Mouse (Mus musculus) embryonic fibroblast, embryonic 13.5 days (primary cell): ENCODE data around the gene Ttc3. TPM values are rescaled to one million over a fixed set of nuclear protein-coding genes. Genes with fewer than 3 reads are reported as not detected.
"Not testable (repeated sequence)": the region's sequence is repeated elsewhere in the genome, so short reads cannot be mapped to it uniquely, and the experiment has no call there.

Source experiments
- H3K27ac ChIP-seq: 2 replicates; pipeline ENCODE4 v1.5.1; 2012; ENCODE audit warnings: low read length, control low read depth, inconsistent platforms; ENCODE audit not compliant: insufficient read depth
- H3K4me1 ChIP-seq: 2 replicates; pipeline ENCODE4 v1.6.1; 2011; ENCODE audit warnings: low read length; ENCODE audit not compliant: control insufficient read depth, insufficient read depth
- H3K4me3 ChIP-seq: 2 replicates; pipeline ENCODE4 v1.5.1; 2011; ENCODE audit warnings: mild to moderate bottlenecking, control low read depth, low read length; ENCODE audit not compliant: insufficient read depth
- CTCF ChIP-seq: IDR thresholded peaks from 2 replicates; pipeline ENCODE4 v1.5.1; 2011; ENCODE audit warnings: mild to moderate bottlenecking, control low read depth, low read length, moderate library complexity, borderline replicate concordance; ENCODE audit not compliant: insufficient read depth
- POLR2A ChIP-seq: IDR thresholded peaks from 2 replicates; pipeline ENCODE4 v1.6.1; 2011; ENCODE audit warnings: low read depth, mild to moderate bottlenecking, control low read depth, low read length, moderate library complexity
- polyA plus RNA-seq: library from polyadenylated mRNA; stranded (reverse); fragments of >200 nt; gene quantifications from 2 replicates; pipeline ENCODE4 v1.2.4, GENCODE M21; 2011; ENCODE audit warnings: low read depth; ENCODE audit not compliant: missing spikeins, insufficient read length

Ttc3 gene
- polyA plus RNA-seq = 140 and 167 TPM in 2 replicates

DNA sequence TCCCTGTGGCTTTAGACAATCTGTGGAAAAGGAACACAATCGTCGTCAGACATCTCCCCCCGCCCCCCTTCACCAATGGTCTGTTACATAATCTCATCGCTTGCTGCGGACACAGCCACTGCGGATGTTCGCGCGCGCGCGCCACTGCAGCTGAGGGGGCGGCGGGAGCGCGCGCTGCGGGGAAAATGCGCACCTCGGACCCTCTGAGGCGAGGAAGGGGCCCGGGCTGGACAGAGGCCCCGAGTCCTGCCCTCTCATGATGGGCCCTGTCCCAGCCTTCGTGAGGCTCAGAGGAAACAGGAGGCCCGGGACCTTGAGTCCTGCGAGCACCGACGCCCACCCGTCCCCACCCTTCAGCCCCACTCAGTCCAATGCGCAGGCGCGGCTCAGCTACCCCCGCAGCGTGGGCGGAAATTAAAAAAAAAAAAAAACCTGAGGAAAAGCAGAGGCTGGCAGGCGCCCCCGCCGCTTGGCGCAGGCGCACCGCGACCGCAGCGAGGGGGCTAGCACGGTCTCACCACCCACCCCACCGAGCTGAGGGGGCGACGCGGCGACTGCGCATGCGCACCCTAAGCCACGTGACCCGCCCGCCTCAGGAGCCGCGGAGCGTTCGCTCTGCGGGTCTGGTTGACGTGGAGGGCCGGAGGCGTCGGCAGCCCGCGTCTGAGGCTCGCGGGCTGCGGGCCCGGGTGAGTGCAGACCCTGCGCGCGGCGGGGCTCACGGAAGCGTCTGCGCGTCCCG, at the start of gene Ttc3:
TSS of gene Ttc3 (plus strand) at position 446 of the 742 bp plus-strand sequence.
- peak within 1 kb of the TSS; percentile 51 for H3K27ac ChIP-seq
- H3K4me1 ChIP-seq = peaks cover 4% of the 10 kb centered on the region; the same call in 1 of the 2 replicates
- H3K4me3 ChIP-seq = peak within 1 kb of the TSS; percentile 77
- peak; percentile 74 for TF ChIP-seq POLR2A
- TF ChIP-seq CTCF = no peak

DNA sequence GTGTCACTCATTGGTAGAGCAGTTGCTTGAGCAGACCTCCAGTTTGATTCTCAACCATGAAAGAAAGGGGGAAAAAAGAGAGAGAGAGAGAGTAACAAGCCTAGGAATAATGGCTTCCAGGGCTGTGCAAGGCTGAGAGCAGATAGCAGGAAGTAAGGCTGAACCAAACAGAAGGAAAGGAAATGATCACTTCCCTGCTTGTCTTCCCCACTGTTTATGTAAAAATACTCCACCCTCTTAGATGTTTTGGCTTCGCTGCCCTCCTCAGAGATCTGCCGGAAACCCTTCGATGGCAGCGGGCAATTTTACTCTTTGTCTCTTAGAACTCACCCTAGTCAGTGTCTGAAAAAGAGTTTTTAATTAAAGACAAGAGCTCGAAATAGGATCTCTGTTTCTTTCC, 46.7 kb upstream of the Ttc3 start:
- H3K4me1 ChIP-seq = no peaks in the 10 kb centered on the region
- H3K4me3 ChIP-seq = no peak overlapping the region
- no peak for TF ChIP-seq POLR2A
- no peak overlapping the region for H3K27ac ChIP-seq

DNA sequence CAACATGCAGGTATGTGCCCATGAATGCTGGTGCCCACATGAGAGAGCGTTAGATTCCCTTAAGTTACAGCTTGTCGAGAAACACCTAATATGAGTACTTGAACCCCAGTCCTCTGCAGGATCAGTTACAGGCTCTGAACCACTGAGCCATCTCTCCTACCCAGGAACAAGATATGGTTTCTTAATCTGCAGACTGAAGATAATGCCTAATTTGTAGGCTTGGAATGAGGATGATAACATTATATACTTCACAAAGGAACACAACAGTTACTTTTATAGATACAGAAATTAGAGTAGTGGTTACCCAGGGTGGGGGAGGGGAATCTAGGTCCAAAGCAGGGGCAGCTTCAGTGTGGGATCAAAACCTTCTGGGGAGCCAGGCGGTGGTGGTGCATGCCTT, 44.4 kb upstream of the Ttc3 start:
- TF ChIP-seq CTCF = no peak
- no peak for TF ChIP-seq POLR2A
- Histone ChIP-seq H3K4me1 (no peaks in the 10 kb centered on the region), H3K27ac (no peak overlapping the region), H3K4me3 (no peak overlapping the region)

DNA sequence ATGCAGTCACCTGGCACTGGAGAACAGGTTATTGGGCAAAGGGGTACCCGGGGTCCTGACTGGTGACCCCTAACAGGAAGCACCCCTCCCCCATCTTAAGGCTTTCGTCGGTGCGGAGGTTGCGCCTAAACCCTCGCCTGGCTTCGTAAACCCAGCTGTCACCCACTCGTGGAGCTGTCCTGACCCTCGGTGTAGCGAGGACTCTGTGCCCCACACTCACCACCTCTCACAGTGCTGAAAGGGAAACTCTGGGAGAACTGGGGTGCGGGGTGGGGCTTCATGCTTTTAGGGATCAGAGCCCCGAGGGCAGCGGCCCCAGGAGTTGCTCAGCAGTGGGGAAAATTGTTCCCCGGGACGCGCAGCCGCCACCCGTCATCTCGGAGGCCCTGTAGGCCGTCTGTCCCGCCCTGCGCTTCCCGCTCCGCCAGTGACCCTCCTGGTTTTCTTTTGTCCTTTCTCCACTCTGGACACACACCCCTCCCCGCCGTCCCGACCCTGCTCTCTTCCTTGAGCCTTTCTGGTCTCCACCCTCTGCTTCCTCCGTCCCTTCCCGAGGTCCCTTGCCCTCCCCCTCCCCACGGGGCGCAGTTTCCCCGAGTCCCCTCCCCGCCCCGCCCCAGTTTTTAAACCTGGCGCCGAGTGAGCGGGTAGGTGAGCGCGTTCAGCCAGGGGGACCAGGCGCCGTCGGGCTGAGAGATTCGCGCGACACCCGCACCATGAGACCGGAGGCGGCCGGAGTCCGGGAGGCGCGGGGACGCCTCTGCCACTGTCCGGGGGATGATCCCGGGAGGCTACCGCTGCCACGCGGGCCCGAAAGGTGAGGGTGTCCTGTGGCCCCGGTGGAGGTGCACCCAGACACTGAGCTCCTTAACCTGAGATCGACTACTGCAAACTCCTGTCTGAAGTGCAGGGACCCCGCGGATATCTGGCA, 42.4 kb upstream of the Ttc3 start, which contains the start of gene Ripply3:
TSS of gene Ripply3 (plus strand) at position 640 of the 931 bp plus-strand sequence.
- H3K4me3 ChIP-seq = peak within 1 kb of the TSS; percentile 30
- H3K4me1 ChIP-seq = no peaks in the 10 kb centered on the region
- TF ChIP-seq CTCF (no peak), POLR2A (no peak)
- H3K27ac ChIP-seq = no peak within 1 kb of the TSS

DNA sequence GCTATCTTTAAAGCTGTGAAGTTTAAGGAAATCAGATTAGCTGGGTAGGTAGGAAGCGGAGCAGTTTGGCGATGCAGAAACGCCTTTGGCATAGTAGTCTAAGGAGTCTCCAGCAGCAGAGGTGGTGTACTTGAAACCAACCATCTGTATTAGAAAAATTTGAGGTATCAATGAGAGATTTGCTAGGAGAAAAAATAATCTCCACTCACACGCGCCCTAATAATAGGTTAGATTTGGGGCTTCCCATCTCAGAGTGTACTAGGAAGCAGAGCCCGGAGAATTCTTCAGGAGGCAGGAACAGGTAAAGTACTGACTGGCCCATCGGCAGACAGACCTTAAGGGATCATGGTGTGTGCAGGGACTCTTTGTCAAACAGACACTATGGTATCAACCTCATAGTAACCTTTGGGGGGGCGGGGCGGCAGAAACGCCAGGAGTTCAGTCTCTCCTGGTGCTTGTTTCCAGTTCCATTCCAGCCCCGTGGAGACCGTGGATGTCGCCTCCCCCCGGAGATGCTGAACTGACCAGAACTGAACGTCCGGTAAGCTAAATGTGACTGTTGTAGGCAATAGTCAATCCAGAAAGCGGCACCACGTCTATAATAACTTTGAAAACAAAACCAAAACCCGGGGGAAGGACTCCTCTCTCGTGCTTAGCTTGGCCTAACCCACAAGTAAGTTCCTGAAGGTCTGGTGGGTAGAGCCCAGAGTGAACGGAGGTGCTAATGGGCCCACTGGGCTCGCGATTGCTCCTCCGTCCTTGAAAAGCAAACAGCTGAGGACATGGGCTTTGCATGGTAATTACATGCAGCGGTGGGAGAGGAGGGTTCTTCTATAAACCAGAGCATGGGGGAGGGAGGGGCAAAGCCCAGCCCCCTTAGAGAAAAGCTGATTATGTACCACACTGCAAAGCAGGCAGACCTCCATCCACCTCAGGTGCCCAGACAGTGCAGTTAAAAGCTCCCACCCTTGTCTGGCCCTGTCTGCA, 41.2 kb upstream of the Ttc3 start:
- Histone ChIP-seq H3K4me1 (no peaks in the 10 kb centered on the region), H3K27ac (no peak overlapping the region), H3K4me3 (no peak overlapping the region)
- no peak for TF ChIP-seq POLR2A
- TF ChIP-seq CTCF = no peak

DNA sequence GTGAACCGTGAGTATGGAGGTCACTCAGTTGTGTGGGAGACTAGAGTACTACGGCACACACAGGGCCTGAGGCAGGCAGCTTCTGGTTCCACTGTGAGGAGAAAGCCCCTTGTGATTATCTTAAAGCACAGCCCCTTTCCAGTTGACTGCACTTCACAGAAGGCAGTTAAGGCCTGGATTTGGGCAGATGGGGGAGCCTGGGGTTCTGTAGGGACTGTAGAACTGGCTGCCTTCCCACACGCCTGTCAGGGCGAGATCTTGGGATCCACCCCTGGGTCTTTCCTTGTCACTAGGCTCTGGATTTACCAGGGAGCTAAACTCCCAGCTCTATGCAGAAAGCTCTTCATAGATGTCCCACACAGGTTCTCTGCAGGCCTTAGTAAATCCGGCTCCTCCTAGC, 40.0 kb upstream of the Ttc3 start:
- no peak overlapping the region for H3K27ac ChIP-seq
- H3K4me3 ChIP-seq = no peak overlapping the region
- no peak for TF ChIP-seq CTCF
- no peak for TF ChIP-seq POLR2A
- no peaks in the 10 kb centered on the region for H3K4me1 ChIP-seq

DNA sequence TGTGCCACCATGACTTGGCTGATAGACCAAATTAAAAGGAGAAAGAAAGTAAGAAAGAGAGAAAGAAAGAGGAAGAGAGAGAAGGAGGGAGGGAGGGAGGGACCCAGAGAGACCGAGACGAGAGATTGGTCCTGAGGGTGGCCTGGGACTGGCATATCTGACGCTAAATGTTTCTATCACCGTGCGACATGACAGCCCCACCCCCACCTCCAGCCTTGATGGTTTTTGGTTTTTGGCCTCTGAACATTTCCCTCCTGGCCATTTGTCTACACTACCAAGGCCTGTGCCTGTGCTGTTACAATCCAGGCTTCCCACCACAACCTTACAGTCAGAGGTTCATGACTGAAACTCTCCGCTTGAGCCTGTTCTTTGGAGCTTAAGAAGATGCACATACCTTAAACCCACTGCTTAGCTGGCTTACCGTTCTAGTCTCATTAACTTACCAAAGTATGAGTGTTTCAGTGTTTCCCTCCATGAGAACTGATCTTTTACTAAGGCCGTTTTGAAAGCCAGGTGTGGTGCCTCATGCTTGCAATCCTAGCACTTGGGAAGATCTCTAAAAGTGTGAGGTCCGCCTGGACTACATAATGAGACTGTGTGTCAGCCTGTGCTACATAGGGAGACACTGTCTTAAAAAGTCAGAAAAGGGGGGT, 39.1 kb upstream of the Ttc3 start:
- Histone ChIP-seq H3K4me3 (no peak overlapping the region), H3K27ac (no peak overlapping the region), H3K4me1 (no peaks in the 10 kb centered on the region)
- no peak for TF ChIP-seq CTCF
- TF ChIP-seq POLR2A = no peak

DNA sequence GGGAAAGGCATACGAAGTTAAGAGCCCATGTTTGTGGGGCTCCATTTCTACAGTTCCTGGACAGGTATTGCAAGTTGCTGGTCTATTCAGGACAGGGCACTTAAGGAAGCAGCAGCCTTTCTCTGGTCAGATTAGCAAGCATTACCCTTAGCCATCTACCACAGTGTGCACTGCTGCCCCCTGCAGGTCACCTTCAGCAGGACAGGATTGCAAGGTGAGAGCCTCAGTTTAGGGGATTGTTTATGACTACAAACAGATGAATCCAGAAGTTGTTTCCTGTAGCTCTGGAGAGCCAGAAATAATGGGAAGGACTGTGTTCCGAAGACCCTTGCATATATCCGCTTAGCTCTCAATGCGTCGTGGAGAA, 38.5 kb upstream of the Ttc3 start:
- TF ChIP-seq CTCF (peak; percentile 87; the same call in 1 of the 2 replicates), POLR2A (no peak)
- Histone ChIP-seq H3K4me1 (no peaks in the 10 kb centered on the region), H3K4me3 (no peak overlapping the region), H3K27ac (no peak overlapping the region)

DNA sequence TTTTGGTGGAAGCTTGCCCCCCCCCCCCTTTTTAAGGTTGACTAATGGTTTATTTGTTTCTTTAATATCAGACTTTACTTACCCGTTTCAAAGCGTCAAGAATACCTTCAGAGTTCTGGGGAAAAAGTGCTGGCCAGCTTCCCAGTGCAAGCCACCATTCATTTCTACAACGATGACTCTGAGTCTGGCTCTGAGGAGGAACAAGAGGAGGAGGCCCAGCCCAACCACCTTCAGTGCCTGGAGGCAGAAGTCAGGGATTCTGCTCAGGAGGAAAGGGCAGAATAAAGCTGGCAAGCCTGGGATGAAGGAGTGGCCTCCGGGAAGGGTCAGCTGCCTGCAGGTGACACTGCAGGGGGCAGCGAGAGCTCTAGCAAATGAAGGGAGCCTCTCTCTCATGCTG, 34.8 kb upstream of the Ttc3 start:
- no peaks in the 10 kb centered on the region for H3K4me1 ChIP-seq
- H3K27ac ChIP-seq = no peak overlapping the region
- TF ChIP-seq POLR2A (no peak), CTCF (no peak)
- H3K4me3 ChIP-seq = no peak overlapping the region

DNA sequence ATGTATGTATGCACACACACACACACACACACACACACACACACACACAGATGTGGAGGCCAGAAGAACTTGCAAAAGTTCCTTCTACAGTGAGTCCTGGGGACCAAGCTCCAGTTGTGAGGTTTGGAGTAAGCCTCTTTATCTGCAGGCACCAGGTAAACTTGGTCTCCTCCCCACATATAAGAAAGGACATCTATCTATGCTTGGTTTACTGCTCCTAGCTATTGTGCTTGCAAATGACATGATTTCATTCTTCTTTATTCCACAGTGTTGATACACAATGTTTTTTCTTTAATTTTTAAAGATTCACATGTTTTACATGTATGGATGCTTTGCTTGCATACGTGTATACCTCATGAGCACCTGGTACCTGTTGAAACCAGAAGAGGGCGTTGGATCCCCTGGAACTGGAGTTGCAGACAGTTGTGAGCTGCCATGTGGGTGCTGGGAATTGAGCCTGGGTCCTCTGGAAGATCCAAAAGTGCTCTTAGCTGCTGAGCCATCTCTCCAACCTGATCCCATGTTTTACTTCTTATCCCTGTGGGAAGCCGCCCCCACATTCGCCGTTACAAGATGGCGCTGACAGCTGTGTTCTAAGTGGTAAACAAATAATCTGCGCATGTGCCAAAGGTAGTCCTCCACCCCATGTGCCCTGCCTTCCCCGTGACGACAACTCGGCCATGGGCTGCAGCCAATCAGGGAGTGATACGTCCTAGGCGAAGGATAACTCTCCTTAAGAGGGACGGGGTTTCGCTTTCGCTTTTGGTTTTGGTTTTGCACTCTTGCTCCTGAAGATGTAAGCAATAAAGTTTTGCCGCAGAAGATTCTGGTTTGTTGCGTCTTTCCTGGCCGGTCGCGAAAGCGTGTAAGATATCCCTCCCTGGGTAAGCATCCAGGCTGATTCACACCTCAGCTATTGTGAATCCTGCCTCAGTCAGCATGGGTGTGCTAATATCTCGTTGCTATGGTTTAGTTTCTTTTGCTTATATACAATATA, 31.0 kb upstream of the Ttc3 start:
- not testable (repeated sequence) for H3K27ac ChIP-seq, H3K4me1 ChIP-seq

More for the DNA sequence above, 31.0 kb upstream of the Ttc3 start:
- not testable (repeated sequence) for H3K4me3 ChIP-seq
